Mouse (Mus musculus): ENCODE results near the gene Shtn1.

Gene Shtn1

DNA sequence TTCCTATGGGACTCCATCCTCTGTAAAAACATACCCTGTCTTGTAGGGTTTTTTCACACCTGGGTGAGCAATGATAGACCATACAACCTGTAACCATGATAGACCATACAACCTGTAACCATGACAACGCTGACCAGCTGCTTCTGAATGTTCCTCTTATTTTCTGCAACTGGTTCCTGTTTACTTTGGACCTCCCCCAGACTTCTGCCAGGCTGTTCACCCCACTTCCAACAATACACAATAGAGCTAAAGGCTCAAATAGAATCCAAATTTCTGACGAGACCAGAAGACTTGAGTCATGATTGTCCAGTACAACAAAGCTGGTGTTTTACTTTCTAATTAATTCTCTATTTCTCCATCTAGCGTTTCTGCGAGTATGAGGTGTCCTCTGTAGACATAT, 23.8 kb downstream of the Shtn1 start:
- DNase-seq (ENCODE audit: low spot score): no peak

DNA sequence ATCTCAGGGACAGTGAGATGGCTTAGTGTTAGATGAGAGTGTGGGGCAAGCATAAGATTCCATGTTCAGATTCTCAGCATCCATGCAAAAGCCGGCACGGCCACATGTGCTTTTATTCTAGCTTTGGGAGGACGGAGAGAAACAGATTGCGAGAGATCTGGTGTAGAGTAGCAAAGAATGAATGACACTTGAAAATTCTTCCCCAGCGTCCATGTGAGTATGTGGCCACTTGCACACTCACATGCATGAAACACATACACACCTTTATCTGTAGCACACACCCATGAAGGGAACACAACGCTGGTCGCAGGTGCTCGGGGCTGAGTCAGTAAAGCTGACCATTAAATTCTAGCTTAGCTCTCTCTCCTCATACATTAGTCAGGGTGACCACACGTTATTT, 24.3 kb downstream of the Shtn1 start:
- no peak for DNase-seq (ENCODE audit: low spot score)

DNA sequence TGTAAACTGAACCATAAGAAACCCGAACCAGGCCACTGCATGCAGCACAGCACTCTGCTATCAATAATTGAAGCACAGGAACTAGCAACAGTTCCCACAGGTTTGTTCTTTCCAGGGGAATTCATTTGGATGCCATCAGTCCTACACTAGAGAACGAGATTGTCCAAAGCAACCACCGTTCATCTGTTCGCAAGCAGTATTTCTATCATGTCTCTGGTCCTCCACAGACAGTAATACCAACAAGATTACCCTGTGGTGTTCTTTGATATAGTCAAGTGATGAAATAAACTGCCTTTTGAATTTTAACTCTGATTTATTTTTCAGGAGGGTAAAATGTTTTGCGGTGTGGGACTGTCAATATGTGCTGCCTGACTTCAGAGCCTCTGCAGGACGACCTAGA, 27.0 kb downstream of the Shtn1 start:
- no peak for DNase-seq (ENCODE audit: low spot score)

DNA sequence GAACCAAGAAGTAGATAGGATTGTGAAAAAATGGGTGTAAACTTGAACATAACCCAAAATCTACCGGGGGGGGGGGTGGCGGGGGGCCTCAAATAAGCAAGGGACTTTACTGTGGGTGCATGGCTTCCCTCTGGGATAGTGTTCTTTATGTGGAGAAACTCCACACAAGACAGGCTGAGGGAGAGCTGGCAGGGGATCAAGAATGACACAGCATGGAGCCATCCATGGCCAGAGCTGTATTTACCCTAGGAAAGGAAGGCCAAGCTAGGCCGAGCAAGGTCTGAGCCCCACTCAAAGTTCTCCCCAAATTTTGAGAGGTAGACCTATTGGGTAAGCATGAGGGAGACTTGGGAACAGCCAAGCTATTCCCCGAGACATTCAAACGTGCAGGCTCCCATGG, 28.4 kb downstream of the Shtn1 start:
- DNase-seq (ENCODE audit: low spot score): no peak

DNA sequence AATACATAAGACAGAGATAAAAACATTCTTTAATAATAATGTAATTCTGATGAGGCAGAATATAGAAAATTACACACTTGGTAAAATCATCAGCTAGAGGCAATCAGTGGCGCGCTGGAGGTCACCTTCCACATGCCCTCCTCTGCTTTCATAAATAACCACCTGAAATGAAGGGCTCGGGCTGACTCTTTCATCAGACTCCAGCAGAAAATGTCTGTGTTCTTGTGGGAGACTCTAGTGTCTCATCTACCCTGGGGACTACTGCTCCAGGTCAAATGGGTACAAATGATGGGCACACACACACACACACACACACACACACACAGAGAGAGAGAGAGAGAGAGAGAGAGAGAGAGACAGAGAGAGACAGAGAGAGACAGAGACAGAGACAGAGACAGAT, 34.8 kb downstream of the Shtn1 start:
- no peak for DNase-seq (ENCODE audit: low spot score)

DNA sequence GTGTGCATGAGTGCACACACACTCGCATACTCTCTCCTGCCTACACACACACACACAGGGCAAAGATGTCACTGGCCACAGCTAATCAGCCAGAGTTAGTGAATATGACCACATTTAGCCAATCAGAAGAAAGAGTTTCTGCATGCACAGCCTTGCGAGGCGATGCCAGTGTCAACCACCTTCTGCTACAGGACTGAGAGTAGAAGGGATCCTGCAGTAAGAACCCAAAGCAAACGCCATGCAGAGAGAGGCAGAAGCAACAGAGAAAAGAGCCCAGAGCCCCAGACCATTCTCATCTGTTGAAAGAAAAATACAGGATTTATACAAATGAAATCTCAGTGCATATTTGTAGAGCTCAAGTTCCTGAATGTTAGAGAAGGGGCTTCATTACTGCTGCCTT, 37.1 kb downstream of the Shtn1 start:
- DNase-seq (ENCODE audit: low spot score): no peak

DNA sequence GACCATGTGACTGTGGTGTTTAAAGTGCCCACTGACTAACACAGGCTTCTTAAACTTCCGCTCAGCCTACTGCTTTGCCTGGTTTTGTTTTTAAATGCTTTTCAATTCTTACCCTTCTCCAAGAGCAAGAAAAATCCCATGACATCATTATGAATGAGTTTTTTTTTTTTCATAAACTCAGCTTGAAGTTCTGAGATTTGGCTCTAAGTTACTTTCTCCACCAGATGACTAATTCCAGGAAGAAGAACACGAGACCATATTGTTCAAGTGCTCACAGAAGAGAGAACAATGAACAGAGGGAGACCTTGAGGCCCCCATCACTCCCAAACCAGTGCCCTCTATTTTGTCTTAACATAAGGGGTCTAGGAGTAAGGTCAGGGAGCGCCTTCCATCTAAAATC, 39.1 kb downstream of the Shtn1 start:
- DNase-seq (ENCODE audit: low spot score): no peak

DNA sequence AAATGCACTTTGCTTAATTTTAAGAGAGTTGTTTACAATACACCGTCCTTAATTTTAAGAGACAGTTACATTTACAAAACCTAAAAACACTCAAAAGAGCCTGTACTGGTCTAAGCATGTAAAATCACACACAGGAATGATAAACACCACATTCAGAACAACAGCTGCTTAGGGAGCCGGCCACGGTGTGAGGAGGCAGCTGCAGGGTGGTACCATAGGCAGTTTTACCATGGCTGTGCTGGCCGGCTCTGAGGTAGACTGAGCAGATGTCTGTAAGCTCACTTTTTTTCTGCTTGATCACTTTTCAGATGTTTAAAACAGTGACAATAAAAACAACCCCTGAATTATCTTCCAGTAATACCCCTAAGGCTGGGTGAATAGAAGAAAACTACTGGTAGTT, 42.7 kb downstream of the Shtn1 start:
- no peak for DNase-seq (ENCODE audit: low spot score)

DNA sequence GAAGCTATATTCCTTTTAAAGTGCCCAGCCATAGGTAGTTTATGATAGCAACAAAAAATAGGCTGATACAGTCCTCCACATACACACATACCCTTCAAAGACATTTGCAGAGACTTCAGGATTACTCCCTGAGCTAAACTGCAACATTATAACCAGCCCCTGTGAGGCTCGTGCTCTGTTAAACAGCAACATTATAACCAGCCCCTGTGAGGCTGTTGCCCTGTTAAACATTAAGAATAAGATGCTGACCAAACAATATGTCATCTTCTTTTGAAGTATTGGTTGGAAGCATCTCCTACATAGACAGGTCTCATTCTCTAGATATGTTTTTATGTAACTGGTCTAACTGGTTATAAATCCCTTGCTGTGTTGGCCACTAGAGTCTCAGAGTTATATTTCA, 45.7 kb downstream of the Shtn1 start:
- DNase-seq (ENCODE audit: low spot score): no peak

DNA sequence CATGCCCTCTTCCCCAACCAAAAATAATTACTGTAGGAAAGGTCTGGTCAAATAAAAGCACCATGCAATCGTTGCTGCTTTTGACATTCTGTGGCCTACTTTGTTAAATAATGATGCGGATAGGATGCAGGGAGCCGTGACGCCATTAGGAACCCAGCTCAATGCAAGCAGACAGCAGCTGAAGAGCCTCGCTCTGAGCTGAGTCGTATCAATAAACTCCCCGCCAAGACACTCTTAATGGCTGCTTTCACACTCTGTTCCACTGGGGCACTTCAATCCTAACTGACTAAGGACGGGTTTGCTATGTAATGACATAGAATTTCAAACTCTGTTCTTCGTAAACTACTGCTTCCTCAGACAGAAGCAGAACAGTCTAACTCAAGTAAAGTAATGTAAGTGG, 46.9 kb downstream of the Shtn1 start:
- no peak for DNase-seq (ENCODE audit: low spot score)

DNA sequence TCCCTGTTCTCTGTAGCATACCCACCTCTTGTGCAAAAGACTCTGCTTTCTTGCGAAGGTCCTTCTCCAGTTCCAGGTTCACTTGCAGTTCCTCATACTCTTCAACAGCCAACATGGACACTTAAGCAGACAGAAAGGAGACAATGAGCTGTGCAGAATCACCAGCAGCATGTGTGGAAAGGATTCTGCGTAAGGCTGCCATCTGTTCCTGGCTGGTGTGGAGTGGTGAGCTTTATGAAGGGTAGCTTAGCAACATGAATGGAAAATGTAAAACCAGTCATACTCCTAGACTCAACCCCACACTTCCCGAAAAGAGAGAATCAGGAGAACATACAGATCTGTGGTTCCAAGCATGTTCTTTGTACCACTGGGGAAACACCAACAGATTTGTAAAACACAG, 47.8 kb downstream of the Shtn1 start:
- DNase-seq (ENCODE audit: low spot score): no peak

DNA sequence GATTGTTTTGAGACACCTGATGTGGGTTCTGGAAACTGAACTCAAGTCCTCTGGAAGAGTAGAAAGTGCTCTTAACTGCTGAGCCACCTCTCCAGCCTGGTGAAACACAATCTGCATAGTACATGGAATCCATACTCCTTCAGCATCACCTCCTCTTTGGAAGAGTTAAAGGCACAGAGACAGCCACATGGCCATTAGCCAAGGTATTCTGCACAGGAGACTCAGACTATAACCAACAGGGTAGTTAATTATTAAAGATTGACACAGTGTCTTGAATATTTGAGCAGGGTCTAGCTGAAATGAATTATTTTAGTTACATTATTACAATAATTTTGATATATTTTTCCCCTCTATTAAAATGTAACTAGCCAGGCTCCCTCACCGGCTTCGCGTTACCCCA, 52.0 kb downstream of the Shtn1 start:
- no peak for DNase-seq (ENCODE audit: low spot score)

DNA sequence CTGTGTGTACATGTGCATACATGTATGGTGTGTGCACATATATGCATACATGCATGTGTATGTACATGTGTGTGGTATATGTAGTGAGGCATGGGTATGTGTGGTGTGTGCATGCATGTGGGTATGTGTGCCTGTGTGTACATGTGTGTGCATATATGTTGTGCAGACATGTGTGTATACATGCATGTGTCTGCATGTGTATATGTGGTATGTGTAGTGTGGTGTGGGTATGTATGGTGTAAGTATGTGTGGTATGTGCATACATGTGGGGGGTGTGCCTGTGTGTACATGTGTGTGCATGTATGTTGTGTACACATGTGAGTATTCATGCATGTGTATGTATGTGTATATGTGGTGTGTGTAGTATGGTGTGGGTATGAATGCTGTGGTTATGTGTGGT, 54.3 kb downstream of the Shtn1 start:
- no peak for DNase-seq (ENCODE audit: low spot score)

DNA sequence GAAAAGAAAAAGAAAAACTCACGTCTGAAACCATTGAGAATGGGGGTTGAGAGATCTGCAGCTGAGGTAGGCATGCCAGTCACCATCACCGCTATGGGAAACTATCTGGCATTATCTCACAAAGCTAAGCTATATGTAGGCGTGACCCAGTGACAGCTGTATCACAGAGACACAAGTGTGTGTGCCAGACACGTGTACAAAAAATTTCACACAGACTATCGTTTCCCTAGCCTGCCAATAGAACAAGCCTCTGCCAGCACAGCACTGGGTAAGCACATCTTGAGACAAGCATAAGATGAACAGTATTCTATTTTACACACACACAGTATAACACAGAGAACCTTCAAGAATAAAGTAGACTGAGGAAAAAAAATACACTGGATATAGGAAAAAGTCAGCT, 65.1 kb downstream of the Shtn1 start:
- no peak for DNase-seq (ENCODE audit: low spot score)

DNA sequence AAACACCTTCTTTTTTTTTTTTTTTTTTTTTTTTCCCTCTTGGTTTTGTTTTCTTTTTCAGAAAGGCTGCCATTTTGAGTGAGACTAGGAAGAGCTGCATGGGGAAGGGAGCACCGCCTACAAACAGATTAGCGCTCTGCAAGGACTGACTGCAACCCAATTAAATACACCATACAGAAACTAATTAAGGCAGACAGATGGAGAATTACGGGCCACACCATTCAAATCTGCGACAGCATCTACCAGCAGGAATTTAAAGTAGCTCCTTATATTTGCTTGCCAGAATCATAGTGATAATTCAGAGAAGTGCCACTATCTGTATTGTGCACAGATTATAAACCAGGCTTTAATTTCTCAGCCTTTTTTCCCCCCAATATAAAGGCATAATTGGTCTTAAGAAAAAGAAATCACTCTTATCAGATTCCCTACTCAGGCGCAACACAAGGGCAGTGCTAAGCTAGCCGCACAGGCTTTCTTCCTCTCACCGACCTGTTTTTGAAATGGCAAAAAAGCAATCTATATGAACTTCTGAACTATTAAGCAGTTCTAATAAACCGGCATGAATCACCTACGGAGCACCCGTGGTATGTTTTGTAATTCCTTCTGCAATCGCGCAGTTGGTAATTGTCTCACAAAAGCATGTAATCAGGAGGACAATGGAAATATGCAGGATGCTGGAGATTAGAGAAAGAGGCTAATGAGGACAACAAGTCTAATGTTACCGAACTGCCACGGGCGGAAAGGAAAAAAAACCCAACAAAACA, 69.1 kb downstream of the Shtn1 start:
- DNase-seq (ENCODE audit: low spot score): no peak

DNA sequence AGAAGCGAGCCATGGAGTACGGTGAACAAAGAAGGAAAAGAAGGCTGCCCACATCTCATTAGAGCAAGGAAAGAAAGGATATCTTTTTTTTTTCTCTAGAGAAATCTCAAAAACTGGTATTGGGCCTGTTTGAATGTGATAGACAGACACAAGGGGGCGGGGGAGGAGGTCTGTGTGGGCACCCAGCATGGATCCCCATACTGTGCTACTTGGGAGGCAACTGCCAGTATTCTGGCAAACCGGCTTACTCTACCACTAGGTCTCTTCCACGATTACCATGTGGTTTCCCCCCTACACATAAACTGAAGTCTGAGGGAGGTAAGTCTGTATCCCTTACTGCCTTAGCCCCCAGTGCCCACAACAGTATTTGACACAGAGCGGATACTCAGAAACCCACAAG, 73.1 kb downstream of the Shtn1 start:
- DNase-seq (ENCODE audit: low spot score): no peak

DNA sequence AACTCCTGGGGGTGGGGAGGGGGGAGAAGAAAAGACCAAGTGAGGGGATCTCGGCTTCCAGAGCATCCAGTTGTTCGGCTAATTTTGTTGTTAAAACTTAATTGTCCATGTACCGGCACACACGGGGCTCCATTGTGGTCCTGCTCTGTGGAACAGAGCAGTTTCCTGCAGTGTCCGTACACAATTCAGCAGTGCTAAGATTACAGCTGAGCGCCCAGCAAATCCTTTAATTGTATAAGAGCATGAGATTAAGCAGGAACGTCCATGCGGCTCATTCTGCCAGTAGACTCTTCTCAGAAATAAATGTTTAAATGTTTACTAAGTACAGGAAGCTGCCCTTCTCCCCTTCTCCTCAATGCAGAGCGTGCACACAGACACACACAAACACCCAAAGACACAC, 94.3 kb downstream of the Shtn1 start:
- DNase-seq (ENCODE audit: low spot score): peak; percentile 48

DNA sequence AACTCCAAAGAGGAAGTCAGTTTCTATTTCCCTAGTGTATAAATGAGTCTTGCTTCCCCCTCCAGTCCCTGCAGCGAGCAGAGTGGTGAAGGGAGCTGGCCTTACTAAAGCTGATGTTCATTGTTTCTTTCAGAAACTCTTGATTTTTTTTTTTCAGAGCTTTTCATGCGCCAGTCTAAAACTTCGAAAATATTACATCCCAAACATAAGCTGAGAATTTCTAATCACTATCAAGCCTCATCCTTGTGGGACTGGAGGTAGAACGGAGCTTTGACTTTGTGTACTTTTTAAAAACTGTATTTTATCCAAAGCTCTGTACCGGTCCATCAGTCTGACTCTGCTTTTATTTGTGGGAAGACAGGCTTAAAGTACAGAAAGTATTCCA, 95.9 kb downstream of the Shtn1 start:
- DNase-seq (ENCODE audit: low spot score): no peak

DNA sequence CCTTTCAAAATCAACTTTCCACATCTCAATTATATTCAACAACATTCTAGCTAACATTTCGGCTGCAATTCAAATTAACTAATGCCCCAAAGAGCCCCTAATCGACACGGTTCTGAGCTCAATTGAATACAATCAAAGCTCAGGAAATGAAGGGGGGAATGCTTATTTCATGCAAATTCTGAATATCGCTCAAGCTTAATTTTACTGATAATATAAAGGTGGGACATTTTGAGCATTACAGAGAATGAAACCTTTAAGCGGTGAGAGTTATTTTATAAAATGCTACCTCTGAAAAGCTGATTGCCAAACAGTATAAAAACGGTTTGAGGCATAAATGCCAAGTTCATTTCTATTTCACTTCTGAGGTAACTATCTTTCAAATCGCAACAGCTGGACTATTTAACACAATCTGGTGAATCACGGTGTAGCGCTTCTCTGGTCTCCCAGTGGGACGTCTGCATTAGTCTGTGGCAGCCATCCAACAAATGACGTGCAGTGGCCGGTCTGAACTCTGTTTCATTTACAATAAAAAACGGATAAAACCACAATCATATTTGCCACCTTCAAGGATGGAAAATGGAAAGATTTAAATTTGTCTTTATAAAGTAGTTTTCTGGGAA, 96.4 kb downstream of the Shtn1 start:
- DNase-seq (ENCODE audit: low spot score): peak; percentile 43

DNA sequence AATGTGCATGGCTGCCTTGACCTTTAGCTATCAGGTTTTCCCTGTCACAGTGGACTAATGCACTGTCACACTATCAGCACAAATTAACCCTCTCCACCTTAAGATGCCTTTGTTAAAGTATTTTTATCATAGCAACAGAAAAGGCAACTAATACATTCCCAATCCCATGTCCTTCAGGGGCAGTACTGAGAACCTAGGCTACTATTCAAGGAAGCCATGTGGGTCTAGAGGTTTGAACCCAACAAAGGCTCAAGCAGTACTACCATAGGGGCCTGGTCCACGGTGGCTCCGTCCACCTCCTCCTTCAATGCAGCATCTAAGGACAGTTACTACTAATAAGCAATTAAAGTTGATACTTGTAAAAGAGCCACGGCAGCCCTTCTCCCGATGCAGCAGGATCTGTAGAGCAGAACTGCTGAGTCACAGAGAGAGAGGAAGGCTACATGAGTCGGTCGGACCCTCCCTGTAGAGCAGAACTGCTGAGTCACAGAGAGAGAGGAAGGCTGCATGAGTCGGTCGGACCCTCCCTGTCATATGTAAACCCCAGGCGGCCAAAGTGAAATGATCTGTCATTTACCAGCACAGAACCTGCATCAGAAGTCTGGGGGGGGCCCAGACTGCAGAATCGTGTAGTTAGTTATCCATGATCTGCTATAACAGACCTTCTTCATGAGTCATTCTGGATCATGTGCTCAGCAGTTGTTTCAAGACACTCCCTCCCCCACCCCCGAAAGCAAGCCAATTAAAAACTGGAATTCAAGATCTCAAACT, 97.3 kb downstream of the Shtn1 start:
- peak; percentile 28 for DNase-seq (ENCODE audit: low spot score)

DNA sequence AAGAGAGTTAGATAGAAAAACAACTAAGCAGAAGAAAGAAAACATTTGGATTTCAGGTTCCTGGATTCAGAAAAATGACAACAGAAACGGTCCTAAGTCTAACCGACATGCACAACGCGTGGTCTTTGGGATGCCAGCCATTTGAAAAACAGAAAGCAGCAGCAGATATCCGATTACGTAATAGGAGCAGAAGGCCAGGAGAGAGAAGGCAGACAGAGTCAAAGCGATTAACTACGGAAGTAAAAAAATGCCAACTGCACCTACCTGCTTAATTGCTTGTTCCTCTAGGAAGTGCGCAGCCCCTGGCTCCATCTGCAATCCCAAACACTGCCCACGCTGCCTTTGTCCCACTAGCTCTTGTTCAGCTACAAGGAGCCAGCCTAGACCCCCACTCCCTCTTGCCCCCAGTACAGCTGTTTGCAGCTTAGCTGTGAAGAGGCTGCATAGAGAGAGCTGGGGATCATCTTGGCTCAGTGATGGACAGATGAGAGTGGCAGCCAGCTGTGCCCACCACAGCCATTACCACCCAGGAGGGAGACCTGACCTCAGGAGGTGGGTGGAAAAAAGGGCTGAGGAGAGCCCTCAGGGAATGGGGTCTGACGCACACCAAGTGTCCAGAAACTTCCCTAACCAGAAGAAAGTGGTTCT, 100.6 kb downstream of the Shtn1 start:
- no peak for DNase-seq (ENCODE audit: low spot score)

DNA sequence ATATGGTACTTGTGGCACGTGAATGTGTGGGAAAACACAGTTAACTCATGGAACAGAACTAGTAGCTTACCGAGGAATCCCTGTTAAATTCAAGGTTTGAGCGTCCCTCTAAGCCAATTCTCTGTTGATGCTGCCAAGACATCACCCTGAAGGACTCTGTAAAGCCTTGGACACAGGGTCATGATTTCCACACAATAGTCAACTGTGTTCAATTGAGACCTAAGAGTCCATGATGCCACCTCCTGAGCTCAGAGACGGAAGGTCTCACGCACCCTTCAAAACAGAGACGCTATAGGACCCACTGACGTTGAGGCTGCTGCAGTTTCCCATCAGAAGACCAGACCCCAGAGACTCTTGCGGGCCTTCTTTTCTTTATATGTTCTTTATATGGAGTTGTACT, 101.8 kb downstream of the Shtn1 start:
- DNase-seq (ENCODE audit: low spot score): no peak

DNA sequence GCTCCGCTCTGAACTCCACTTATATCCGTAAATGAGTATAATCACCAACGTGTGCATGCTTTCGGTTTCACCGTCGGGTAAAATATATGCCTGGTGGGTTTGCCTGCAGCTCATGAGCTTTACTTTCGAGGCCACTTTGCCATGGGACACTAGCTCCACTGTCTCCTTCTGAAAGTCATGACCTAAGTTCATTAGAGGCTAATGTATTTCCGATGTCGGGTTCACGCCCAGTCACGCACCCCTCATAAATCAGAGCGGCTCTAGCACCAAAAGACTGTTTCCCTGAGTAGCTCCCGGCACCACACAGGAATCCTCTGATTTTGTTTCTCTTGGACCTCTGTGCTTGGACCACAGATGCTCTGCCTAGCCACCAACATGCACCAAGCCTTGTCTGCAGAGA, 105.1 kb downstream of the Shtn1 start:
- peak; percentile 48 for DNase-seq (ENCODE audit: low spot score)

Measured in embryo, embryonic 10.5 days (tissue).